Mouse (Mus musculus) heart, postnatal 0 days (tissue): Measurements from ENCODE around the gene Rbms3. TPM values are rescaled to one million over a fixed set of nuclear protein-coding genes. Genes with fewer than 3 reads are reported as not detected.
A peak's percentile ranks its signal among the peaks of the same experiment; 100 is the strongest.

Experiments used
- ATAC-seq: fragments of 200-750 bp; cut with Nextera tagmentation; 2 replicates; pipeline ENCODE4 v1.8.0; 2017; ENCODE audit warnings: low read depth, moderate number of reproducible peaks, moderate library complexity; ENCODE audit not compliant: insufficient read depth
- DNase-seq: peaks from one replicate; pipeline ENCODE4 v3.0.0-alpha.2; 2016; ENCODE audit warnings: low spot score
- H3K27ac ChIP-seq: fragments of 300-500 bp; sonication (generic); 2 replicates; pipeline ENCODE4 v1.5.1; 2014; ENCODE audit warnings: low read depth, mild to moderate bottlenecking
- H3K27me3 ChIP-seq: fragments of 300-500 bp; sonication (generic); 2 replicates; pipeline ENCODE4 v1.6.1; 2014; ENCODE audit warnings: low read length, mixed read lengths; ENCODE audit not compliant: control insufficient read depth, insufficient read depth
- H3K36me3 ChIP-seq: fragments of 300-500 bp; sonication (generic); replicated peaks from 2 replicates; pipeline ENCODE4 v1.6.1; 2014; ENCODE audit warnings: low read length, mixed read lengths; ENCODE audit not compliant: control insufficient read depth, insufficient read depth
- H3K4me1 ChIP-seq: fragments of 300-500 bp; sonication (generic); 2 replicates; pipeline ENCODE4 v1.6.1; 2014; ENCODE audit warnings: antibody characterized with exemption; ENCODE audit not compliant: control insufficient read depth, insufficient read depth
- H3K4me2 ChIP-seq: fragments of 300-500 bp; sonication (generic); 2 replicates; pipeline ENCODE4 v1.6.1; 2014; ENCODE audit warnings: low read depth, mild to moderate bottlenecking, low read length, moderate library complexity
- H3K4me3 ChIP-seq: fragments of 300-500 bp; sonication (generic); 2 replicates; pipeline ENCODE4 v1.5.1; 2014; ENCODE audit warnings: low read depth, low read length
- H3K9ac ChIP-seq: fragments of 300-500 bp; sonication (generic); replicated peaks from 2 replicates; pipeline ENCODE4 v1.6.1; 2014; ENCODE audit warnings: low read depth, low read length, mixed read lengths
- H3K9me3 ChIP-seq: fragments of 300-500 bp; sonication (generic); replicated peaks from 2 replicates; pipeline ENCODE4 v1.6.1; 2016; ENCODE audit warnings: low read length; ENCODE audit not compliant: control insufficient read depth
- CTCF ChIP-seq: IDR thresholded peaks from 2 replicates; pipeline ENCODE4 v1.5.1; 2016; ENCODE audit warnings: antibody characterized with exemption, control low read depth, low read depth
- EP300 ChIP-seq: IDR thresholded peaks from 2 replicates; pipeline ENCODE4 v1.6.1; 2016; ENCODE audit warnings: antibody characterized with exemption, low read depth
- WGBS: fragments of 180-500 bp; shearing (Covaris S2); extraction: QIAGEN DNeasy Blood & Tissue Kit; methylation state at CpG from one replicate; pipeline ENCODE4 v1.1.7; 2014; 5-methylcytosine and 5-hydroxymethylcytosine counted together
- polyA plus RNA-seq: library from polyadenylated mRNA; unstranded; fragments of >200 nt; fragmentation: Nextera tagmentation; extraction: Ambion mirVana; gene quantifications from 2 replicates; pipeline ENCODE4 v1.2.1, GENCODE M21; 2015
- total RNA-seq: library from RNA; depleted of rRNA; stranded (reverse); fragments of >200 nt; gene quantifications from 2 replicates; pipeline ENCODE4 v1.2.3, GENCODE M21; 2014; ENCODE audit warnings: low replicate concordance

Gene Rbms3
- total and polyA plus RNA-seq, 2 experiments from 2014 or later, result 18.2 to 75.3 TPM

- Histone ChIP-seq H3K4me2 (no peak overlapping the region), H3K4me1 (no peaks in the 10 kb centered on the region), H3K9ac (no peak overlapping the region), H3K9me3 (no peaks in the 10 kb centered on the region), H3K27ac (no peak overlapping the region), H3K36me3 (no peaks in the 10 kb centered on the region), H3K4me3 (no peak overlapping the region), H3K27me3 (no peaks in the 10 kb centered on the region)
- ATAC-seq (no peak), DNase-seq (no peak)
- 79% methylated on average over 15 of the region's 15 CpGs for WGBS
- TF ChIP-seq EP300, result no peak
- no peak for TF ChIP-seq CTCF
Measured at GRCm38 (mm10) chr9:117291066-117291850, 338.5 kb downstream of the Rbms3 start.

GRCm38 (mm10) chr9:117274846-117275245 lies 354.9 kb downstream of the Rbms3 start:
- no peaks in the 10 kb centered on the region for H3K36me3 ChIP-seq
- 80% methylated on average over 12 of the region's 12 CpGs for WGBS
- no peak overlapping the region for H3K4me2 ChIP-seq
- H3K9ac ChIP-seq, result no peak overlapping the region
- H3K27me3 ChIP-seq, result no peaks in the 10 kb centered on the region
- no peak for DNase-seq
- H3K27ac ChIP-seq, result no peak overlapping the region
- H3K4me1 ChIP-seq, result no peaks in the 10 kb centered on the region
- no peak for ATAC-seq
- H3K4me3 ChIP-seq, result no peak overlapping the region
- no peaks in the 10 kb centered on the region for H3K9me3 ChIP-seq
- TF ChIP-seq EP300 (no peak), CTCF (no peak)

- DNase-seq (no peak), ATAC-seq (no peak)
- whole genome bisulfite sequencing, result 83% methylated on average over 5 of the region's 5 CpGs
- TF ChIP-seq EP300 (no peak), CTCF (no peak)
- no peak overlapping the region for H3K4me2 ChIP-seq
- H3K27me3 ChIP-seq, result no peaks in the 10 kb centered on the region
- H3K9ac ChIP-seq, result no peak overlapping the region
- H3K27ac ChIP-seq, result no peak overlapping the region
- no peak overlapping the region for H3K4me3 ChIP-seq
- no peaks in the 10 kb centered on the region for H3K36me3 ChIP-seq
- no peaks in the 10 kb centered on the region for H3K4me1 ChIP-seq
- no peaks in the 10 kb centered on the region for H3K9me3 ChIP-seq
Measured at GRCm38 (mm10) chr9:117259614-117260013, 370.1 kb downstream of the Rbms3 start.

- Histone ChIP-seq H3K9me3 (no peaks in the 10 kb centered on the region), H3K4me2 (peak overlapping the region; percentile 70), H3K36me3 (no peaks in the 10 kb centered on the region), H3K27me3 (no peaks in the 10 kb centered on the region), H3K9ac (peak overlapping the region; percentile 73), H3K4me1 (peaks cover 9% of the 10 kb centered on the region; the same call in 1 of the 2 replicates), H3K27ac (peak overlapping the region; percentile 75), H3K4me3 (peak overlapping the region; percentile 72)
- ATAC-seq (0 out of 2 replicates have a peak, but pooled peaks have one; percentile 25), DNase-seq (peak; percentile 66)
- WGBS, result 13% methylated on average over 11 of the region's 11 CpGs
- no peak for TF ChIP-seq CTCF
- TF ChIP-seq EP300, result no peak
Measured at GRCm38 (mm10) chr9:117253361-117253760, 376.4 kb downstream of the Rbms3 start.

GRCm38 (mm10) chr9:117252411-117252861 lies 377.3 kb downstream of the Rbms3 start:
- H3K36me3 ChIP-seq, result no peaks in the 10 kb centered on the region
- peak overlapping the region; percentile 75 for H3K27ac ChIP-seq
- peaks cover 15% of the 10 kb centered on the region; the same call in 1 of the 2 replicates for H3K4me1 ChIP-seq
- no peaks in the 10 kb centered on the region for H3K27me3 ChIP-seq
- ATAC-seq (peak; percentile 82), DNase-seq (peak; percentile 73)
- H3K4me2 ChIP-seq, result peak overlapping the region; percentile 70
- H3K9me3 ChIP-seq, result no peaks in the 10 kb centered on the region
- peak overlapping the region; percentile 73 for H3K9ac ChIP-seq
- 0% methylated on average over 10 of the region's 10 CpGs for WGBS
- peak overlapping the region; percentile 72 for H3K4me3 ChIP-seq
- TF ChIP-seq EP300, result no peak
- TF ChIP-seq CTCF, result no peak
